Mouse (Mus musculus) spleen, postnatal 36 days (tissue): ENCODE data around the gene Pgm3.
"Not testable (repeated sequence)": the region's sequence is repeated elsewhere in the genome, so short reads cannot be mapped to it uniquely, and the experiment has no call there.

Experiments used
- DNase-seq, 2 experiments: peaks; one replicate each; pipeline ENCODE4 v3.0.0; 2022; ENCODE audit warnings: low spot score in 2 of 2, mixed read lengths in 1 of 2

Gene Pgm3

GRCm38 (mm10) chr9:86571540-86572135, at the start of gene Pgm3, which contains the start of gene Rwdd2a:
Gene Pgm3 (minus strand): TSS chr9:86571842.
Gene Rwdd2a (plus strand): TSS chr9:86571991.
- DNase-seq: peak; percentile 94 to 95

- DNase-seq: no peak
Observed at GRCm38 (mm10) chr9:86619341-86620139, 47.9 kb upstream of the Pgm3 start.

GRCm38 (mm10) chr9:86617837-86618492, 46.3 kb upstream of the Pgm3 start:
- no peak for DNase-seq

GRCm38 (mm10) chr9:86615765-86616164, 44.1 kb upstream of the Pgm3 start:
- DNase-seq: no peak

GRCm38 (mm10) chr9:86612091-86612490, 40.4 kb upstream of the Pgm3 start:
- DNase-seq: no peak

GRCm38 (mm10) chr9:86605776-86606175, 34.1 kb upstream of the Pgm3 start:
- DNase-seq: no peak

- DNase-seq: no peak
Observed at GRCm38 (mm10) chr9:86599723-86600303, 28.2 kb upstream of the Pgm3 start.

GRCm38 (mm10) chr9:86596983-86597382, 25.3 kb upstream of the Pgm3 start:
- DNase-seq: not testable (repeated sequence)

- DNase-seq: not testable (repeated sequence)
Observed at GRCm38 (mm10) chr9:86594357-86594767, 22.7 kb upstream of the Pgm3 start.

- no peak for DNase-seq
Observed at GRCm38 (mm10) chr9:86592676-86593668, 21.3 kb upstream of the Pgm3 start.

- no peak for DNase-seq
Observed at GRCm38 (mm10) chr9:86587019-86587795, 15.6 kb upstream of the Pgm3 start.

GRCm38 (mm10) chr9:86583740-86584139, 12.1 kb upstream of the Pgm3 start:
- peak; percentile 53 to 65 for DNase-seq

- peak; percentile 30 to 36 for DNase-seq
Observed at GRCm38 (mm10) chr9:86579657-86580056, 8.0 kb upstream of the Pgm3 start.

GRCm38 (mm10) chr9:86575178-86575577, 3.5 kb upstream of the Pgm3 start:
- no peak for DNase-seq

GRCm38 (mm10) chr9:86573616-86574303, 2.1 kb upstream of the Pgm3 start:
- no peak for DNase-seq

GRCm38 (mm10) chr9:86572636-86573291, 1.1 kb upstream of the Pgm3 start:
- DNase-seq: peak; percentile 76 to 81

GRCm38 (mm10) chr9:86572196-86572595, 554 bp upstream of the Pgm3 start:
- DNase-seq: peak in 1 of 2 experiments; percentile 15

- no peak for DNase-seq
Observed at GRCm38 (mm10) chr9:86570946-86571345, 696 bp downstream of the Pgm3 start.
